Mouse (Mus musculus) Patski (cell line): ENCODE measurements at regions not wholly inside any gene's neighbourhood (a gene's known extent, or its start where the extent isn't known, plus 50 kb on each side); places are given as distances from the start of the nearest gene placed in this dataset.

Source experiments
- ATAC-seq: fragments of 100-300 bp; one replicate; pipeline ENCODE4 v1.8.0; 2021
- CTCF ChIA-PET: fragments of 350-600 bp; sonication (Branson Sonifier 250); formaldehyde crosslinking; loops from one replicate; lab custom pipeline; 2022; ENCODE audit warnings: inconsistent platforms; lab: Charles Lee
- POLR2A ChIA-PET: fragments of 350-600 bp; sonication (Branson Sonifier 250); formaldehyde crosslinking; loops from one replicate; lab custom pipeline; 2022; ENCODE audit warnings: antibody characterized with exemption, inconsistent platforms; lab: Charles Lee
- DNase-seq: peaks from one replicate; pipeline ENCODE4 v3.0.0-alpha.2; 2011; ENCODE audit warnings: low read depth, low spot score
- H3K27me3 ChIP-seq: fragments of 371-371 bp; one replicate; pipeline ENCODE4 v1.5.1; 2021
- CTCF ChIP-seq: fragments of 100-300 bp; IDR thresholded peaks from one replicate; pipeline ENCODE4 v1.5.1; 2021
- in situ Hi-C: fragments of 300-500 bp; cut with MboI; formaldehyde crosslinking; loops from 3 replicates; pipeline ENCODE4 v1.11.1; 2018; ENCODE audit warnings: low pct_unique_long_range_greater_than_20kb, mixed read lengths

DNA sequence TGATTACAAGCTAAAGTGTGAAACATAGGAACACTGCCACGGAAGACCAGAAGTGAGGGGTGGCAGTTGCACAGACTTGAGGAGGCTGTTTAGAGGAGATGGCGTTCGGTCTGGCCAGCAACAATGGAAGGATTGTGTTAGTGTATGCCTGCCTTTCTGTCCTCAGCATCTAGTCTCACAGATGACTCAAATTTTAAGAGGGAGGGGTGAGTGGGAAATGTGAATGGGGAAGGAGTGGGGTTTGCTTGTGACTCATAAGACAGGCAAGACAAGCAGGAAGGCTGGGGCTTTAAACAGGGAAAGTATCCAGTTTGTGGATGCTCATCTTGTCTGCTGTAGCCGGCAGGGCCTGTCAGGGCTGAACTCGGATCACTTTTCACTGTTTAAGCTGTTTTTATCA lies 200.3 kb downstream of the Ets1 start:
- POLR2A ChIA-PET: no interaction called here
- H3K27me3 ChIP-seq: peaks cover 3% of the 10 kb centered on the region
- ATAC-seq (no peak), DNase-seq (no peak)
- in situ Hi-C loops: no loop called here
- CTCF ChIA-PET: interaction anchor here (1.0 kb wide), 1 partner anchor 10 kb away, joined by 3 read pairs; no protein-coding TSS in a partner anchor
- no peak for TF ChIP-seq CTCF

DNA sequence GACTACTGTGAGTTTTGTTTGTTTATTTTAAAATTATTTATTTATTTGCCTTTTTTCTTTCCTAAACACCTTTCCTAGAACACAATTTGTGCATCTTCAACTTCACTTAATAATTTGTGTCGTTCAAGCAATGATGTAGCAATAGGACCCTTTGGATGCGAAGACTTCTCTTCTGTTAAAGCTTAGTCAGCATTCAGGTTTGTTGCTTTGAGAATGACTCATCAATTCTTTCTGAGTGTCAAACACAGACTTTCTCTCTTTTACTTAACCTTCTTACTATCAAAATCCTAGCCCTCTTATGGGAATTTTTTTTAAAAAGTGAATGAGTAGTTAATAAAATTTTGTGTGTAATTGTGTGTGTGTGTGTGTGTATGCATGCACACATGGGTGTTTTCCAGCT lies 211.3 kb downstream of the Ets1 start:
- CTCF ChIA-PET: no interaction called here
- DNase-seq (no peak), ATAC-seq (no peak)
- in situ Hi-C loops: no loop called here
- TF ChIP-seq CTCF: no peak
- H3K27me3 ChIP-seq: peaks cover 7% of the 10 kb centered on the region
- POLR2A ChIA-PET: no interaction called here

DNA sequence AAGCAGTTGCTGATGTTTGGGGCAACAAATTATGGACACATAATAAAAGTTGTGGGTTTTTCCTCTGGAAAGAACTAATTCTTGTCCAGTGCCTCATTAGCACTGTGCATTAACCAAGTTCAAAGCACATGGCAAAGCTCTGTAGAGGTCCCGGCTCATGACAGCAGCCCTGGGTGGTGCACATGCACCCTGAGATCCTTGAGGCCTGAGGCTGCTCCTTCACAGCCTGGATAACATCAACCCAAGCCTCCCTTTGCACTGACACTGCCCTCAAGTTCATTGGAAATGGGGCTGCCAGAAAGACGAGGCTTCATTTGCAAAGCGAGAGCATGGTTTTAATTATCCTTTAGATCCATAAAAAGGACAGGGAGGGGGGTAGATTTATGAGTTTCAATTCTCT lies 216.3 kb downstream of the Ets1 start:
- ChIA-PET POLR2A (interaction anchor here (0.6 kb wide), 1 partner anchor 29 kb away, joined by 3 read pairs; no protein-coding TSS in a partner anchor), CTCF (no interaction called here)
- no peak for DNase-seq
- in situ Hi-C loops: no loop called here
- ATAC-seq: no peak
- TF ChIP-seq CTCF: no peak
- H3K27me3 ChIP-seq: peaks cover 7% of the 10 kb centered on the region

DNA sequence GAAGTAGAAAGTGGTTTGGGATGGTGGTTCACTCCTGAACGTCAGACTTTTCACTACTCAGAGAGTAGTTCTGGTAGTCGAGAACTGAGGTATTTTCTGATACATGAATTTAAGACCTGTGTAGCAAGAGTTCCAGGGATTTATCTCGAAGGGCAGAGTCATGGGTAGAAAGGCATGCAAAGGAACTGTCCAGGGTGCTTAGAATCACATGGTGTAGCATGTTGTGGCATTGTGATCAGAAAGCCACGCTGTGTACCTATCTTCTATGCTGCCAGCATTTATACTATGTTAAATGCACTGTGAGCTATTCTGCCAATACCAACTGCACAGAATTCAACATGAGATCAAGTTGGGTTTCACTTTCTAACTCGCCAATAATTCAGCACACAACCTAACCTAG lies 227.3 kb downstream of the Ets1 start:
- in situ Hi-C loops: no loop called here
- TF ChIP-seq CTCF: no peak
- POLR2A ChIA-PET: no interaction called here

DNA sequence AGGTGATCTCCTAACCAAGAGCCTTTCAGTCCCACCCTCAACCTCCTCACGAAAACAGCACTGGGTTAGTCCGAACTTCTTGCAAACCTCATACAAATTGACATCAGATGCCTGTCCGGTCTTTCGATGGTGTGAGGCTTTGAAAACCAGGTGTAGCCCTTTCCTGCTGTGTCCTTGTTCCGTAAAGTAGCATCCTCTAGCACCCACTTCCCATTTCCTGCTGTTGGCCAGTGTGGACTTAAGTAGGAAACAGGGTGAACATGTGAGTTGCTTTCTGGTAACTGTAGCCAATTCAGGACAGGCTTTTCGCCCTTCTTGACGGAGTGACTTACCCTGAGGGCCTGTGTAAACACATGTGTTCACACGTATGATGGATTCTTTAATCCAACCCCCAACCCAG lies 232.9 kb downstream of the Ets1 start:
- ChIA-PET POLR2A (interaction anchor here (0.6 kb wide), 1 partner anchor 89 kb away, joined by 3 read pairs; no protein-coding TSS in a partner anchor), CTCF (no interaction called here)
- in situ Hi-C loops: no loop called here
- DNase-seq (no peak), ATAC-seq (no peak)
- no peaks in the 10 kb centered on the region for H3K27me3 ChIP-seq
- TF ChIP-seq CTCF: no peak

More for the DNA sequence above, 227.3 kb downstream of the Ets1 start:
- DNase-seq: no peak
- CTCF ChIA-PET: interaction anchor here (1.4 kb wide), 1 partner anchor 42 kb away, joined by 3 read pairs; no protein-coding TSS in a partner anchor
- H3K27me3 ChIP-seq: peaks cover 11% of the 10 kb centered on the region
- no peak for ATAC-seq

- CTCF ChIA-PET: interaction anchor here (1.4 kb wide), 1 partner anchor 9 kb away, joined by 3 read pairs; no protein-coding TSS in a partner anchor
- POLR2A ChIA-PET: no interaction called here
- no peaks in the 10 kb centered on the region for H3K27me3 ChIP-seq
- DNase-seq (no peak), ATAC-seq (no peak)
- in situ Hi-C loops: no loop called here
- TF ChIP-seq CTCF: no peak
Measured at GRCm38 (mm10) chr9:32874306-32874875, 238.4 kb downstream of the Ets1 start.

DNA sequence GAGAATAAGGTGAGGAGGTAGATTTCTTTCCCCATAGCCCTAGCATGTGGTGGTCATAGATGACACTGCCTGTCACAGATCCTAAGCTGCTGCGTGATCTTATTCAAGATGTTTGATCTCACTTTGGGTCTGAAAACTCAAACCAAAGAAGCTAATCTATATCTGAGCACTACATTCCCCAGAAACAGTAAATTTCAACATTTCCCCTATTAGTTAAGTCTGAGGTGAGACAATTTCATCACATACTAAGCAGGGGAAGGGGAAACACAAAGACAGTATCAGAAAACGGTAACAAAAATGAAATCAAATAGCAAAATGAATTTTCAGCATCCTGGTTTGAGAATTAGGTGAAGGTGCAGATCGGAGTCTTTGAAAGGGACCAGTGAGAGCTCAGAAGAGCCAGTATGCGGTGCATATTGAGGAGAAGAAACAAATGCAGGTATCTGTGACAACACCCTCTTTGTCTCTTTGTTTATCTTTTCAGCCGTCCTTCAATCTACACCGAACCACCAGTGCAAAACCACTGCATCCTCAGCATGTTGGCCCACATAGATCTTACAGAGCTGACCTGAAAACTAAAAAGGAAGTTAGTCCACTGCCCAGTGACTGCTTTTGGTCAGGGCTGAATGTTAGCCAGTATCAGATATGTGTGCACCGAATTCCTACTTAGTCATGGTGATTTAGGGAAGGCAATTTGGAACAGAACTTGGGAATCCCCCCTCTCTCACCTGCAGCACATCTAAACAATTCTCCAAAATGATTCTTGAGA lies 247.0 kb downstream of the Ets1 start:
- in situ Hi-C loops: no loop called here
- ATAC-seq (no peak), DNase-seq (no peak)
- CTCF ChIA-PET: interaction anchor here (1.0 to 1.8 kb wide), 2 partner anchors 9 to 17 kb away, joined by 3 to 4 read pairs; no protein-coding TSS in a partner anchor
- POLR2A ChIA-PET: no interaction called here
- TF ChIP-seq CTCF: no peak
- peaks cover 13% of the 10 kb centered on the region for H3K27me3 ChIP-seq

DNA sequence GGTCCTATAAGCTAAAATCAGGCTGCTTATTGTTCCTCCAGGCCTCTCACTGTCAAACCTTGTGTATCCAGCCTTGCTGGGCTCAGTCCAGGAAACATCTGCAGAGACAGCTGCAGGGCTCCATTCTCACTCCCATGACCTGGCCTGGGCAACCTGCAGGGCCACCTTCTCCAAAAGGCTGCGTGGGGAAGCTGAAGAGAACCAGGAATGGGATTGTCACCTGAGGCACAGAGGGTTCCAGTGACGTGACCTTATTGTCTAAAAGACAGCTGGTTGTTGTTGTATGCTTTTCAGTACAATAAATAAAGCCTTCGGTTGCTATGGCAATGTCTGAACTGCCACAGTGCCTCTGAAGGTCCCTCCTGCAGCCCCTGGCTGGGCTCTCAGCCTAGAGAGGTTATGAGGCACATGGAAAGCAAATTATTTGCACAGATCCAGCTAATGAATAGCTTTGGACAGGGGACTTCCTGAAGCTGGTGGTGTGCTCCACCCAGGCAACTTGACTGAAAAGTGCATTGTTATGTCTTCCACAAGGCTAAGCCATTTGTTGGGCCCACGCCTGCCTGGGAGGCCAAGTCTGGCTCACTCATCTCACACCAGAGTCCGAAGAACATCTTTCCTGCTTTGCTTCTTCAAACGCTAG lies 250.1 kb downstream of the Ets1 start:
- ChIA-PET CTCF (no interaction called here), POLR2A (no interaction called here)
- H3K27me3 ChIP-seq: peaks cover 13% of the 10 kb centered on the region
- in situ Hi-C loops: no loop called here
- ATAC-seq (no peak), DNase-seq (no peak)
- TF ChIP-seq CTCF: no peak

DNA sequence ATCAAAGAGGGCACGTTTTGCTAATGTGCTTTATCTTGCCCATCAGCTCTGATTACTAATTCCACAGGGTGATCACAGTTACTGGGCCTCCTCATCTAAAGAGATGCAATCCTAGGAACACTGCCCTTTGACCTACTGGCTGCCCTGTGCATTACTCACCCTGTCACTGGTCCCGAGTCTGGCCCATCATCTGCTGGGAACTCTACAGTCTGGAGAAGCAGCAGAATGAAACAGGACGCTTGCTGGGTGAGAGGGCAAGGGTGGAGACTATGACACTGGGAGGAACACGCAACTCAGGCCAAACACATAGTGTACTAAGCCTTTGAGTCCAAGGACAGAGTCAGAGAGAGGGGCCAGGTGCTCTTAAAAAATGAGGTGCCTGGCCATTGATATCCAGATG lies 263.8 kb downstream of the Ets1 start:
- POLR2A ChIA-PET: no interaction called here
- ATAC-seq: no peak
- peaks cover 16% of the 10 kb centered on the region for H3K27me3 ChIP-seq
- CTCF ChIA-PET: no interaction called here
- TF ChIP-seq CTCF: no peak
- DNase-seq: no peak
- in situ Hi-C loops: no loop called here

DNA sequence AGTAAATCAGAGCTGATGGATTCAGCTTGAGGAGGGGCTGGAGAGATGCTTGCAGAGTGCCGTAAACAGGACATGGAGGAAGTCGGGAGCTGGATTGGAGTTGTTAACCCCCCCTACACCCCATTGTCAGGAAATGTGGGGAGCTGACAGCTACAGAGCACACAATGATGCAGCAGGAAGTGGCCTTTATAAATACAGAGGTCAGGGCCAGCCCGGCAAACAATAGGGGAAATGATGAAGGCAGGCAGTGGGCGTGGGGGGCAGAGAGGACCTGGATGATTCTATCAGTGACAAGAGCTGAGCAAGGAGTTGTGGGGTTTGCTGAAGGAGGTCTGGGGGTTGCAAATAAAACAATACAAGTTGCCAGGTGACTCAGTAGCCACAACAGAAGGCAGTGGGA lies 265.3 kb downstream of the Ets1 start:
- ATAC-seq: no peak
- ChIA-PET CTCF (no interaction called here), POLR2A (no interaction called here)
- H3K27me3 ChIP-seq: peaks cover 16% of the 10 kb centered on the region
- TF ChIP-seq CTCF: no peak
- no peak for DNase-seq
- in situ Hi-C loops: no loop called here
